Mouse (Mus musculus): ENCODE data around the gene Pgm3.
"Not testable (repeated sequence)": the region's sequence is repeated elsewhere in the genome, so short reads cannot be mapped to it uniquely, and the experiment has no call there.

The Pgm3 gene

DNA sequence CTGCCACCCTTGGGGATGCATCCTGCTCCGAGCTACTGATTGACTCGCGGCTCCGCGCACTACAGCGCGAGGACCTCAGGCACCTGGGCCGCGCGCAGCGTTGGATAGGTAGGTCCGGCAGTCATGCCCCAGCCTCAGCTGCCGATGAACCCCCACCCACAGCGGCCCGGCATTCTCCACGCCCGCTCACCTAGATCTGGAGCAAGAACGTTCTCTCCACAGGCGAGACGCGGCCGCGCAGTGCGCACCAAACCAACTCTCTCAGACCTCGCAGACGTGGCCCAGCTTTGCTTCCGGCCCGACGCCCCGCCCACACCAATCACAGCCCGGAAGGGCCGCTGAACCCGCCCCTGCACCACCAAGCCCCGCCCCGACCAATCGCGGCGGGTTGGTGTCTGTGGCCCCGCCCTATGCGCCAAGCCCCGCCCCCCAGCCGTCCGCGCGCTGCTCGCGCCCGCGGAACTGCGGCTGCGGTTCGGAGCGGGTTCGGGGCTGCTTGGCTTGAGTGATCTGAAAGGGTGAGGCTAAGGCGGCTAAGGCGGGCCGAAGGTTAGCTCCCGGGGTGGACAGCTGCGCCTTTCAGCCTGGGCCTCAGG is at the start of gene Pgm3, which contains the start of gene Rwdd2a:
Pgm3 (minus strand) TSS at position 303 of the 596 bp plus-strand sequence.
Rwdd2a (plus strand) TSS at position 452 of the 596 bp plus-strand sequence.
- DNase-seq (ENCODE audit: low spot score) = peak; percentile 94

DNA sequence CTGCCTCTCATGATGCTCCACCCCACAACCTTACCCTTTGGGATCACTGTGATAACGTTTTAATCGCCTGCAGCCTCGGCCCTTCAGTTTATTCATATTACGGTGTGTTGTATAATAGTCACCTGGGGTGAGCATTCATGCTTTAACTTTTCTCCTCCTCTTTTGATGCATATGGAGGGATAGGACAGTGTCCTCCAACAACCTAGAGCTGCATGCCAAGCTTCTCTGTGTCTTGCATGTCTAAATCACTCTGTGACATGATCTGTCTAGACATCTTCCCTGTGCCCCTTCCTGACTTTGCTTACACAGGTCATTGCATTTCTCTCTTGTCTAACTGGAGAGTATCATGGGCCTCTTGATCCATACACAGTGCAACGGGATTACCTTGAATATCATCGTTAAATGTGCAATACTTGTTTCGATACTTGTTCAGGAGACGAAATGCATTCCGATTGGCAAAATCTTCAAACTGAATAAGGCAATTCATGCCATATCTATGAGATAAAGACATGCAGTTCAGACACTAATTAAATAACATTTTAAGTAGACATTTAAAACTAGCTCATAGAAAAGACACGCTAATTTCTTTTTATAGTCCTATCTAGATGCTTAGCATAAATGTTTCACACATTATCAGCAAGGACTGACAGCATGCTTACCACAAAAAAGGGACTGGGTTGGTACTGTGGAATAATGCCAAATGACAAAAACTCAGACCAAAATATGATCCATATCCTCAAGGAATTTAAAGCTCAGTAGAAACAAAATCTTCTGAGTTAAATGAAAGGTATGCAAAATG is 47.9 kb upstream of the Pgm3 start:
- DNase-seq (ENCODE audit: low spot score) = no peak

DNA sequence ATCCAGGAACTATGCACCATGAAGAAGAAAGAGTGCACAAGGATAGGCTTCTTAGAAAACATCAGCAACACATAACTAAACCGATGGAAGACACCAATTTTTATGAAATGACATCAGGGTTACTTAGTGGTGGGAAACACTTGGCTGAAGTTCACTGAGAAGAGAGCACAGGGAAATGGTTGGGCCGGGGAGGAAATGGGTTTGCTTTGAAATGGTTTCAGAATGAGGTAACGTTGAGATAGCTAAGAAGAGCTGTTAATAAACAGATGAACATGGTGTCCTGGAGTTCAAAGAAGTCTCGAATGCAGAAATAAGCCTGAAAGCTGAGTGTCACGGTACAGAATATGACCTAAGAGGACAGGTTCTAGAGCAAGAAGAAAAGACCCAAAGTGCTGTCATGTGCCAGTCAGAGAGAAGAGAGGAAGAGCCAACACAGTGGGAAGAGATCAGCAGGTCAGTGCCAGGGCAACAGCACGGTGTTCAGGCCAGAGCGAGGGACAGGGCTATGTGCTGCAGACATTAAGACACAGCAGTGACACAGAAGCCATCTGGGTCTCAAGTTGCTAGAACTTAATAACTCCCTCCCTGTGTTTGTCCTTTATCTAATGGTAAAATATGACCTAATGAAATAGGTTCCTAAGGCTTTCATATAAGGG is 46.3 kb upstream of the Pgm3 start:
- DNase-seq (ENCODE audit: low spot score) = no peak

DNA sequence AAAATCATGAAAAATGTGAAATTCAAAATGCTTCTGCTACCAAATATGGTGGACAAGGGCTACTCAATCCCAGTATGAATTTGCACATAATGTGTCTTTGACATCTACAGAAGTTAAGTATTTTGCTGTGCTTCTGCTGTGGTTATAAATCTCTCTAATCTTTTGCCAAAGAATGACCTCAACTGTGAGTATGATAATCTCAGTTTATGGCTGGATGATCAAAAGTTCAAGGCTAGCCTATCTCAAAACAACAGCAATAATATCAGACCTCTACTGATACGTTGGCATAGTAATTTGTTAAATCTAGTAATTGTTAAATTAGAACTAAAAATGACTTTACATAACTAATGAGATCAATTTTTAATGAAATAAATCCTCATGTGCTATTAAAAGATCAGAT is 44.1 kb upstream of the Pgm3 start:
- DNase-seq (ENCODE audit: low spot score) = no peak

DNA sequence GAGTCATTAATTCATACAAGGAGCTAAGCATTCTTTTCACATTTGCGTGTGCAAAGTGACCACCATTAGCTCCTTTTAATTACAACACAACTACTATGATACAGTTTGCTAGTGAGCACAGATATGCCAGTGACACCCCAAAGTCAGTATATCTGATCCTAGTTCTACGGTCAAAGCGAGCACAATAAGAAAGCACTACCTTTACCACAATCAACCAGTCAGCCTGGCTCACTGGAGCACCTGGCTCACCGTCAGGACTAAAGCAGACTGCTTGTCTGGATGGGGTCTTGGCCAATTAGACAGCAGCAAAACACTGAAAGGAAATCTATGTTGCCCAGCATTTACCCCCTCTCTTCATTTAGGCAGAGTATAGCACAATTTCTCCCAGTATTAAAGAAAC is 40.4 kb upstream of the Pgm3 start:
- no peak for DNase-seq (ENCODE audit: low spot score)

DNA sequence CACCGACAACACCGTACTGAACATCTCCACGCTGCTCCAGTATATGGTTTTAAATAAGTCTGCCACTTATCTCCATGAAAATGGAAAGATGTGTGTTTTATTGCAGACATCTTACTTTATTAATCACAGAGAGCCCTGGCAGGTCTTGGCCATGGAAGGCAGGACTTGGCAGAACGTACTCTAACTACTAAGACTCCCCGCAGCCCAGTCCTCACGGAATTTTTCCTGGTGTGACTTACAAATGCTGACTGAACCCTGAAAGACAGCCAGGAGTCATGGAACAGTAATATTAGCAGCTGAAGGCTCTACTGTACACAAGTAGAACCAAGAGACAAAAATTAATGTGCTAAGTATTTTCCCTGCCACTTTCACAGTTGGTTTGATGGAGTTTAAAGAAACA is 34.1 kb upstream of the Pgm3 start:
- no peak for DNase-seq (ENCODE audit: low spot score)

DNA sequence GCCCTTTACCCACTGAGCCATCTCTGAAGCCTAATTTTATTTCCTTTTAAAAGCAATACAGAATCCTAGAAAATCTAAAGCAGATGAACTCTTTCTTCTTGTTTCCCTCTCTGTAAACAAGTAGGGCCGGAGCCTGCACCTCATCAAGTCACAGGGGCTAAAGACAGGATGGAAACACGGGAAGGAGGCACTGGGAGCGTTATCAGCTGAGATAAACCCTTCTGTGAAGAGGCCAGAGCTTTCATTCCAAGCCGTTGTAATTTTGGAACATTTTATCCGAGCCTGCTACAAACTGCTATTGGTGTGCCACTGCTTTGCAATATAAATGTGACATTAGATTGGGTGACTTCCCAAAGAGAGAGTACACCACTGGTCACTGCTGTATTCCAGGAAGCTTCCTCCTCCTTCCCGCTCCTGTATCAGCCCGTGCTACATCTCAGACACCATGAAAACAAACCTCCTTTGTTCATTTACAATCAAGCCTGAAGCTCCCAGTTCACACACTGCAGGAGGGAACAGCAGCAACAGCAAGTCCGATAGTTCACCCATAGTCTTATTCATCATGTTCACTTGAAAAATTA is 28.2 kb upstream of the Pgm3 start:
- peak; percentile 12 for DNase-seq (ENCODE audit: low spot score)

DNA sequence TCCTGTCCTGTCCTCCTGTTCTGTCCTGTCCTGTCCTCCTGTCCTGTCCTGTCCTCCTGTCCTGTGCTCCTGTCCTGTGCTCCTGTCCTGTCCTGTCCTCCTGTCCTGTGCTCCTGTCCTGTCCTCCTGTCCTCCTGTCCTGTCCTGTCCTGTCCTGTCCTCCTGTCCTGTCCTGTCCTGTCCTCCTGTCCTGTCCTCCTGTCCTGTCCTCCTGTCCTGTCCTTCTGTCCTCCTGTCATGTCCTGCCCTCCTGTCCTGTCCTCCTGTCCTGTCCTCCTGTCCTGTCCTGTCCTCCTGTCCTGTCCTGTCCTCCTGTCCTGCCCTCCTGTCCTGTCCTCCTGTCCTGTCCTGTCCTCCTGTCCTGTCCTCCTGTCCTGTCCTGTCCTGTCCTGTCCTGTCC is 25.3 kb upstream of the Pgm3 start:
- DNase-seq (ENCODE audit: low spot score) = not testable (repeated sequence)

DNA sequence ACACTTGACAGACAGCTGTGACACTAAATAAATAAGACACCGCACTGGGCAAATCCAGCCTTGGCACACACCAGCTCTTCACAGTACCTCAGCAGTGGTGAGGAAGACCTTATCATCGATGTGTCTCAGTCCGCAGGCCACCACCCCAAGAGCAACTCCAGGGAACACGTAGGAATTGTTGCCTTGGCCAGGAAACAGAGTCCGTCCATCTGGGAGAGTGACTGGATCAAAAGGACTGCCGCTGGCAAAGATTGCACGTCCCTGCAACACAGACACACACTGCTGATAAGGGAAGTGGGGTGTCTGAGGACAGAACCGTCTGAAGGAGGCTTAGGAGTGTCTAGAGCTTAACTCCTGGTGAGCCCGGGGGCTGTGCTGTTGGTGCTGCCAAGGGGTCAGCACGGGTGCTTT is 22.7 kb upstream of the Pgm3 start:
- DNase-seq (ENCODE audit: low spot score) = not testable (repeated sequence)

DNA sequence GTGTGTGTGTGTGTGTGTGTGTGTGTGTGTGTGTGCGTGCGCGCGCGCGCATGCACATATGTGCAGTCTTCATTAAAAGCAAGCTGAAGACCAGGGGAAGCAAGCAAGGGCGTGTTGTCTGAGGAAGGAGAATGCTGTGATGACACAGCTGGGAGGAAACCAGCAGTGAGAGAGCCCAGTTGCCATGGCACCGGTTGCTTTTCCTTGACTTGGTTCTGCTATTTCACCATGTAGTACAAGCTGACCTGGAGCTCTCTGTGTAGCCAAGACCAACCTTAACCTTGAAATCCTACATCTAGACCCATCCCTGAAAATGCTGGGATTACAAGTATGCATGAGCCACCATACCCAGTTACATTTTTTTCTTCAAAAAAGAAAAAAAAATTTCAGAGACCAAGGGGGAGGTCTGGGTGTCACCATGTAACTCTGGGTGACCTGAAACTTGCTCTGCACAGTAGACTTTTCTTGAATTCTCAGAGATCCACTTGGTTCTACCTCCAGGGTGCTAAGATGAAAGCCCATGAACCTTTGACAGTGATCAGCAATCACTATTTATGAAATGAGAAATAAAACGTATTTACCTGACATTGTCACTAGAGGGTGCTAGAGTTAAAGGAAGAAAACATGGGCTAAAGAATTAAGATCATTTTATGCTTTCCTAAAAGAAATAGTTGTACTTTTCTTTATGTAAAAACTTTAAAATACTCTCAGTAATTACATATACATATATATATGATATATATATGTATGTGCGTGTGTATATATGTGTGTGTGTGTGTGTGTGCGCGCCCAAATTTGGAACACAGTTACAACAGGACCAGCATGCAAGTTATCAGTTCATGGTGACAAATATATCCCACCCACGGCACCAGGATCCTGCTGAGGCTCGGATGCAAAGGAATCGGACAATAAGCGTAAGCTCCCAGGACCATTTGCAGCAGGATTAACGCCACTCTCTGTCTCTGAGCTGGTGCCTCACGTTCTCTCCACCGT is 21.3 kb upstream of the Pgm3 start:
- peak; percentile 70 for DNase-seq (ENCODE audit: low spot score)

DNA sequence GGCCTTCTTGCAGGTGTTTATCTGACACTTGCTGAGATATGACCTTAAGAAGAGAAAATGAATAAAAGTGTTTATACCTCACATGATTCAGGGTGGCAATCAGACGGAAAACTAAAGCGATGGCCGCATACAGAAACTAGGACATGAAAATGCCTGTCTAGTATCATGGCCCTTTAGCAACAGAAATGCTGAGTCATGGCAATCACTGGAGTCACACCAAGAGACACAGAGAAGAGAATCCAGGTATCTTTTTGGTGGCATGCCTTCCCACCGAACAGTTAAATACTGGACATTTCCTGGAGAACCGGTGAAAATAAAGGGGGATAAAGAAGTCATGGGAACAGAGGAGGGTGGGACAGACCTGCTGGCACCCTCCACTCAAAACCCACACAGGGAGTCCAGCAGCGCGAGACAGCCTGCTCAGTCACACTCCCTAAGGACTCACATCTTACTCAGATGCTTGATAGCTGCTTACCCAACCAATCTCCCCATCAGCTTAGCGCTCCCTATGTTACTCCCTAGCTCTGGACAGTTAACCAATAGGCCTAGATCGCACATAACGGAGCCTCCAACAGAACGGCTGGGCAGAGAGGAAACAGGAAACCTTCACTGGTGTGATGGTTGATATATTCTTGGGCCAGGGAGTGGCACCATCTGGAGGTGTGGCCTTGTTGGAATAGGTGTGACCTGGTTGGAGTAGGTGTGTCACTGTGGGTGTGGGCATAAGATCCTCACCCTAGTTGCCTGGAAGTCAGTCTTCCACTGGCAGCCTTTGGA is 15.6 kb upstream of the Pgm3 start:
- DNase-seq (ENCODE audit: low spot score) = no peak

DNA sequence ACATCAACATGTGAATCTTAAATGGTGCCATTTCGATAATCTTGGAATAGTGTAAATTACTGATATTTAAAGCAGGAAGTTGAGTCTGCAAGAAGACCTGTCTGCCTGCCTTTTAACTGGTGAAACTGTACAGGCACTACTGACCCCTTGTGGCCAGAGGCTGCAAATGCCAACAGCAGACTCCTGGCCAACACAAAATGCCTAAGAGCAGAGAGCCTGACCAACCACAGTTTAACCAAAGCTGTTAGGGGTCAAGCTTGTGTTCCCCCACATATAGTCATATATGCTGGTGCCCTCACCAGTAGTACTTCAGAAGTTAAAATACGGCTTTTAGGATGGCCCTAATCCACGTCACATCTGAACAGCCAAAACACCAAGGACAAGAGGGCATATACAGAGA is 12.1 kb upstream of the Pgm3 start:
- peak; percentile 84 for DNase-seq (ENCODE audit: low spot score)

DNA sequence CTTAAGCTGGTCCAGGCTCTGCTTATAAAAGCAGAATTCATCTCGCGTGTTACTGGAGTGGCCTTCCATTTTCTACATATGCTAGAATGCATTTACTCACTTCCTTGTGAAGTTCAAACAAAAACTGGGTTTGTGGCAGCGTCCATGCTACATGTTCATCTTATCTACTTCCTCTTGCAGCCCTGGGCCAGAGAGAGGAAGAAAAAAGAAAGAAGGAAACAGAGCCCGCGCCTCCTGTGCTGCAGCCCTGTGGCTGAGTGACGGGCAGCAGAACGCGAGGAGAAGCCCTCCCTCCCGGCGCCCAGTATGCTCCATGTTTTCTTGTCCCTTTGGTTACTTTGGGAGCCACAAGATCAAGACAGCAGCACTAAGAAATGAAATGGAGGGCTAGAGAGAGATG is 8.0 kb upstream of the Pgm3 start:
- DNase-seq (ENCODE audit: low spot score) = no peak

DNA sequence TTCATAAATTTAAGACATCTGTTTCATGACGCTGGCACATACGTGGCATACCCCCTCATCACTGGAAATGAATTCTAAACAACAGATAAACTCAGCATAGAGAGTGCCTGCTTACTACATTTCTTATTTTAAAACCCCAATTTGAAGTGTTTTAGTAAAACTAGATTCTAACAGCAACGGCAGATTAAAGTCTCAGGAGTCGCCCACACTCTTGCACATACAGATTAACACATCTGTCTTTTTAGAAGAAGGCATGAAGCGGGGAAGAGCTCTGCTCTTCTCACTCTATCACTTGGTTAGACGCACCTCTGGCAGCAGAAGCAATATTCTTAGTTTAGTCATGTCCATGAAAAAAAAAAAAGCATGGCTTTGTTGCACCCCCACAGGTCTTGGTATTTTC is 3.5 kb upstream of the Pgm3 start:
- no peak for DNase-seq (ENCODE audit: low spot score)

DNA sequence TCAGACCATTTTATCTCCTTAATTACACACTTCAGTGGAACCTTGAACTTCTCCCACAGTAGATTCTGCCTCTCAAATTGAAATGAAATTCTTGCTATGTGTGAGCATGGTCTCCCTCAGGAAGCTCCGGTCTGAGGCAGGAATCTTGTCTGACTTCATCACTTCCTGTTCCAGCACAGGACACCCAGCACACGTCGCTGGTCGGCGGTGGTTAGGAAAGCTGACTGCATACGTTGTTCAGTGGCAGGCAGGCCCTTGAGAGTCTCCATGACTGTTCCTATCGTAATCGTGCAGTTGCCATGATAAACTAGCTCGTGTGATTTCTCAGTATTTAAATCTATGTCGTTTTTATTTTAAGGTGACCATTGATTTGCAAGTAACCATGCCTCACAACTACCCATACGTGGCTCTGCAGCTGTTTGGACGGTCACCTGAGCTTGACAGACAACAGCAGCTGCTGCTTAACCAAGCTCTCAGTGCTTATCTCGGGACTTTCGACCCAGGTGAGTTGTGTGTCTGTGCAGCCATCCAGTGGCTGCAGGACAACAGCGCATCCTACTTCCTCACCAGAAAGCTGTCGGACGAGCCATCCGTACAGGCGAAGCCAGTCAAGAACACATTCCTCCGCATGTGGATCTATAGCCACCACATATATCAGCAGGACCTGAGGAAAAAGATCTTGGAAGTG is 2.1 kb upstream of the Pgm3 start:
- DNase-seq (ENCODE audit: low spot score) = no peak

DNA sequence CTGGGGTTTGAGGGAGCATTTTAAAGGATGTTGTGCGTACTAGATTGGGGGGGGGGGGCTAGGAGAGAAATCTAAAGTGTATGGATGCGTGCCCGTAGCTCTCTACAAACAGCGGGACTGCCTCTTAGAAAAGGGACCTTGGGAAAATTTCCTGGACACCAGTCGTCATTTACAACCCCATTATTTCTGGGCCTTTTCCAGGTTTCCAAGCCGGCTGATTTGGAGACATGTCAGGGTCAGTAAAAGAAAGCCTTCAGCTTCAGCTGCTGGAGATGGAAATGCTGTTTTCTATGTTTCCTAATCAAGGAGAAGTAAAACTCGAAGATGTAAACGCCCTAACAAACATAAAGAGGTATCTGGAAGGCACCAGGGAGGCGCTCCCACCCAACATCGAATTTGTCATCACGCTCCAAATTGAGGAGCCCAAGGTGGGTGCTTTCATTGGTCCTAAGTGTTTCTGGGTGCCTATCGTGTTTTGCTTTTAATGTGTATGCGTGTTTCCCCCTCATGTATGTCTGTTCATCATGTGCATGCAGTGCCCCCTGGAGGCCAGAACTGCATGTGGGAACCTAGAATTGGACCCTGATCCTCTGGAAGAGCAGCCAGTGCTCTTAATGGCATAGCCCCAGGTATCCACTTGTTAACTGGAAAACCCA is 1.1 kb upstream of the Pgm3 start:
- DNase-seq (ENCODE audit: low spot score) = peak; percentile 90

DNA sequence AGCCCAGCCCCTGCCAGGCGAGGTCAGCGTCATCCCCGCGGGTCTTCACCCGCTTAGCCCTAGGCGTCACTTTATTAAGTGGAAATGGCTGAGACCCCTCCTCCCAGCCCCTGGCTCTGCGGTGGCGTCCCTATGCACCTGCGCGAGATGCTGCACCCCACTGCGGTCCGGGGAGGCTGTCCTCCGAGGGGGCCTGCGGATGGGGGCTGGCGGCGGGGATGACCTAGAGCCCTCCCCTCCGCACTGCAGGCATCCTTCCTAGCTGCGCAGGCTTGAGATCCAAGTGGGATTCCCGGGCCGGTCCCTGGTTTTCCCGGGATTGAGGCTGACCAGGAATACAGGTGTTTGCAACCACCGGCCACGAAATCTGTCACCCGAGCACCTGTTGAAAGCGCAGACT is 554 bp upstream of the Pgm3 start:
- DNase-seq (ENCODE audit: low spot score) = peak; percentile 15

DNA sequence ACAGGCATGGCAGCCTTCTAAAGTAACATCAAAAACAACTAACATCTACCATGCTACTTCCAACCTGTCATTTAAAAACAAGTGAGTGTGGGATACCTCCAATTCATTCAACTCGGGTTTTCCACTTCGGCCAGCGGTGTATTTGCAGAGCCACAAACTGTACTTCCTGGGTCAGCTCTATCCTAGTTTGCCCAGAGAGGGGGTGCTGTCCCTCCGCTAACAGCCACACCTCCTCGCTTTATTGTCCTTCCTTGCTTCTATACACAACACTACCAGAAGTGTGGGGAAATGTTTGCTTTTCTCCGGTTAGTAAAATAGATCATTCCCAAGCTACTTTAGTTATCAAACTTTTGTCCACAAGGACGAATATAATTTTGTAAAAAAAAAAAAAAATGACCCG is 696 bp downstream of the Pgm3 start:
- DNase-seq (ENCODE audit: low spot score) = no peak

DNA sequence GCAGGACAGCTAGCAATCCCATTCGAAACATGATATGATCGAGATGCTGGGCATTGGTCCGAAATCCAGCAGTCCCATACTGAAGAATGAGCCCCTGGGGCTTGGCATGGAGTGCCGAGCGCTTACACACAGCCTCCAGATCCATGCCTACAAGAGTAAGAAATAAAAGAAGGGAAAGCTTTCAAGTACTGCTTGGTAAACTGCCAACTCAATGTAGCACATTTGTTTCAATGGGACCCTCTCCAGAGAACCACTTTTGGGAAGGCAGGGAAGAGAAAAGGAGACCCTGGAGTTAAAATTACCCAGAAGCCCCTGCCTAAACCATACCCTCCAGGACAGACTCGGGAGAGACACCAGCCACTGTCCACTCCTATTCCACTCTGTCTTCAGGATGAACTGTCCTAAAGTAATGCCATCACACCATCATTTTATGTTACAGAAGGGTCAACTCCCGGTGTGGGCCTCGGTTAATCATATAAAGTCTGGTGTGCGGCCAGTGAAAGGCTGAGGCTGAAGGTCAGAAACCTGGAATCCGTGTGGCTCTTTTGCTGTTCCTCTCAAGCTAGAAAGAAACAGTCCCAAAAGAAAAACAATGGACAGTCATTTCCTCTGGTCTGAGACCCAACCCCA is 1.3 kb downstream of the Pgm3 start:
- no peak for DNase-seq (ENCODE audit: low spot score)
